In genomic region chr5:32060485-32060884, GRCm38 (mm10) we compare ENCODE assay signal across 16 mouse cellular contexts.
"Had no signal": no experiment of that assay in that cellular context is flagged by ENCODE, and none has a peak within 500 bp of the region (broad histone marks: within the 10 kb centered on the region; RNA-seq: fewer than 3 reads in every experiment).

No protein-coding gene starts in this region.

- DNase-seq: liver, postnatal 0 days; lung, adult 2 months; lung, postnatal 14 days; lung, postnatal 36 days; right cerebral cortex, postnatal 14 days; thymus, adult 2 months; thymus, postnatal 25 days; thymus, postnatal 4 days had no signal

- H3K36me3 ChIP-seq: liver, embryonic 15.5 days; lung, embryonic 15.5 days; midbrain, embryonic 13.5 days; midbrain, embryonic 15.5 days; neural tube, embryonic 12.5 days had no signal

- H3K4me2 ChIP-seq: liver, embryonic 15.5 days; lung, embryonic 15.5 days; midbrain, embryonic 11.5 days; midbrain, embryonic 13.5 days; midbrain, embryonic 15.5 days; neural tube, embryonic 12.5 days had no signal

- H3K9ac ChIP-seq: liver, embryonic 15.5 days; liver, postnatal 0 days; lung, embryonic 15.5 days; midbrain, embryonic 13.5 days; midbrain, embryonic 15.5 days; neural tube, embryonic 12.5 days had no signal

- H3K27me3 ChIP-seq: liver, embryonic 15.5 days; lung, embryonic 15.5 days; megakaryocyte, embryonic 14.5 days; midbrain, embryonic 13.5 days; midbrain, embryonic 15.5 days; neural tube, embryonic 12.5 days had no signal

- ATAC-seq: liver, postnatal 0 days; midbrain, embryonic 13.5 days; midbrain, embryonic 15.5 days had no signal

- H3K4me1 ChIP-seq: liver, embryonic 15.5 days; midbrain, embryonic 13.5 days; midbrain, embryonic 15.5 days; neural tube, embryonic 12.5 days had no signal

- H3K4me3 ChIP-seq: liver, embryonic 15.5 days; lung, embryonic 15.5 days; megakaryocyte, embryonic 14.5 days; midbrain, embryonic 13.5 days; midbrain, embryonic 15.5 days; neural tube, embryonic 12.5 days had no signal

- H3K27ac ChIP-seq: liver, embryonic 15.5 days; lung, embryonic 15.5 days; macrophage; midbrain, embryonic 13.5 days; midbrain, embryonic 15.5 days; neural tube, embryonic 12.5 days had no signal

- H3K9me3 ChIP-seq: liver, embryonic 15.5 days; lung, embryonic 15.5 days; midbrain, embryonic 13.5 days; midbrain, embryonic 15.5 days; neural tube, embryonic 12.5 days had no signal
